Comparison of ENCODE assay signal across 22 mouse cellular contexts in genomic region chr15:80153757-80154156, GRCm38 (mm10).
"Had no signal": no experiment of that assay in that cellular context is flagged by ENCODE, and none has a peak within 500 bp of the region (broad histone marks: within the 10 kb centered on the region; RNA-seq: fewer than 3 reads in every experiment).

No protein-coding gene starts in this region.

- H3K9me3 ChIP-seq: heart, embryonic 13.5 days; heart, embryonic 15.5 days; hindbrain, embryonic 13.5 days; hindbrain, embryonic 15.5 days; limb, embryonic 13.5 days; limb, embryonic 15.5 days; liver, embryonic 13.5 days had no signal

- H3K9ac ChIP-seq: heart, embryonic 13.5 days; heart, embryonic 15.5 days; hindbrain, embryonic 13.5 days; hindbrain, embryonic 15.5 days; limb, embryonic 13.5 days; limb, embryonic 15.5 days; liver, embryonic 13.5 days had no signal

- H3K27ac ChIP-seq: gastrocnemius, adult 2 months; heart, embryonic 13.5 days; hindbrain, embryonic 13.5 days; hindbrain, embryonic 15.5 days; hindbrain, postnatal 0 days; limb, embryonic 13.5 days; limb, embryonic 15.5 days; liver, embryonic 13.5 days had no signal

- DNase-seq: gastrocnemius, adult 2 months; gastrocnemius, postnatal 10 days; gastrocnemius, postnatal 25 days; heart, adult 2 months; heart, postnatal 14 days; heart, postnatal 36 days; kidney, adult 11 months; kidney, adult 8-10 months; kidney, postnatal 10 days; layer of hippocampus, adult 9-11 months; layer of hippocampus, postnatal 36 days; left cerebral cortex, postnatal 4 days; liver, embryonic 13.5 days had no signal

- H3K4me2 ChIP-seq: heart, embryonic 11.5 days; heart, embryonic 13.5 days; heart, embryonic 15.5 days; hindbrain, embryonic 13.5 days; hindbrain, embryonic 15.5 days; limb, embryonic 13.5 days; limb, embryonic 15.5 days; liver, embryonic 13.5 days had no signal

- H3K4me1 ChIP-seq: hindbrain, embryonic 13.5 days; hindbrain, embryonic 15.5 days had no signal

- H3K4me3 ChIP-seq: gastrocnemius, adult 2 months; heart, adult 2 months; heart, embryonic 13.5 days; heart, embryonic 15.5 days; hindbrain, embryonic 13.5 days; hindbrain, embryonic 15.5 days; limb, embryonic 13.5 days; limb, embryonic 15.5 days; liver, embryonic 13.5 days had no signal

- ATAC-seq: hindbrain, postnatal 0 days; intestine, embryonic 16.5 days had no signal

- H3K27me3 ChIP-seq: heart, embryonic 13.5 days; heart, embryonic 15.5 days; hindbrain, embryonic 13.5 days; hindbrain, embryonic 15.5 days; limb, embryonic 13.5 days; limb, embryonic 15.5 days; liver, embryonic 13.5 days had no signal
